Mouse (Mus musculus): ENCODE results near the gene Ppp2r5a. TPM values are rescaled to one million over a fixed set of nuclear protein-coding genes. Genes with fewer than 3 reads are reported as not detected.

Gene Ppp2r5a
- polyA plus RNA-seq, 1 experiment from 2014 or later: 22.6 TPM

DNA sequence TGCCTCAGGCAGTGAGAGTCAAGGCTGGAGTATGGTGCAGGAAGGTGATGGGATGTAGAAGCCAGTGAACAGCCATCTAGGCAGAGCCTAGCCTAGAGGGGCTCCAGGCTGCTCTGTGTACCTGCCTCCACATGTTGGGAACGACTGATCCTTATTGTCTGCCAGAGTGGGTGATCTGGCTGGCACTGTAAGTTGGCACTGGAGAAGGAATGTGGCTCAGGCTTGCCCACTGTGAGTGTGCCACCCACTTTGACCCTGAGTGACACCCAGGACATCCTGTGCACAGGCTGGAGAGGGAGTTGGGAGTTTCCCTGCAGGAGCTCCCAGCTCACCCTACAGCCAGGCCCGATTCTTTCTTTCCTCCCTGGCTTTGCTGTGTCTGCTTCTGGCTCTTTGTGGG lies 63.2 kb downstream of the Ppp2r5a start:
- no peaks in the 10 kb centered on the region for H3K9me3 ChIP-seq (ENCODE audit: control insufficient read depth, low read length)
- DNase-seq (ENCODE audit: low spot score) (no peak), ATAC-seq (ENCODE audit: insufficient read depth, low FRiP score, low TSS enrichment) (no peak)
- no peak overlapping the region for H3K4me2 ChIP-seq (ENCODE audit: low read depth)
- H3K36me3 ChIP-seq (ENCODE audit: control insufficient read depth, insufficient read depth, low read length): peaks cover 20% of the 10 kb centered on the region
- no peaks in the 10 kb centered on the region for H3K27me3 ChIP-seq (ENCODE audit: control insufficient read depth, insufficient read depth, low read length)
- 93% methylated on average over 2 of the region's 2 CpGs for WGBS
- no peak overlapping the region for H3K27ac ChIP-seq (ENCODE audit: low read depth, low read length)
- H3K4me3 ChIP-seq (ENCODE audit: low read depth, low read length): no peak overlapping the region
- H3K9ac ChIP-seq (ENCODE audit: low read length): no peak overlapping the region
- H3K4me1 ChIP-seq (ENCODE audit: control insufficient read depth, insufficient read depth, low read length): no peaks in the 10 kb centered on the region

DNA sequence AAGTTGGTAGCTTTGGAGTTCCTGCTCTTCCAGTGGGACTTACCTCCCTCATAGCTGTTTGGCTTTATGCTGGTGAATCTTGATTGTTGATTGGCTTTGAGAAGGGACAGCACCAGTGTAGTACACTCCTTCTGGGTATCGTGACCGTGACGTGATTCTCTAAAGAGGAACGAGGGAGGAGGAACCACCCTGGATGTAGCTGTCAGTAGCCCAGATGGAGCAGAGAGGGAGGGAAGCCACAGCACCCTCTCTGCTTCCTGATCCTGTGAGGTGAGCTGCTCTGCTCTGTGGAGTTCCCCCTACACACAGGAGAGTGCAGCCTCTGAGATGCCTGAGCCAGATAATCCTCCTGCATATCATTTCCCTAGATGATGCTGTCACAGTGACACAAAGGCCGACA lies 68.6 kb downstream of the Ppp2r5a start:
- Histone ChIP-seq H3K4me2 (ENCODE audit: low read depth) (no peak overlapping the region), H3K4me3 (ENCODE audit: low read depth, low read length) (no peak overlapping the region), H3K27ac (ENCODE audit: low read depth, low read length) (no peak overlapping the region), H3K9ac (ENCODE audit: low read length) (no peak overlapping the region), H3K4me1 (ENCODE audit: control insufficient read depth, insufficient read depth, low read length) (no peaks in the 10 kb centered on the region), H3K36me3 (ENCODE audit: control insufficient read depth, insufficient read depth, low read length) (peaks cover 7% of the 10 kb centered on the region), H3K9me3 (ENCODE audit: control insufficient read depth, low read length) (no peaks in the 10 kb centered on the region), H3K27me3 (ENCODE audit: control insufficient read depth, insufficient read depth, low read length) (no peaks in the 10 kb centered on the region)
- DNase-seq (ENCODE audit: low spot score) (no peak), ATAC-seq (ENCODE audit: insufficient read depth, low FRiP score, low TSS enrichment) (no peak)
- WGBS: 89% methylated on average over 5 of the region's 5 CpGs

DNA sequence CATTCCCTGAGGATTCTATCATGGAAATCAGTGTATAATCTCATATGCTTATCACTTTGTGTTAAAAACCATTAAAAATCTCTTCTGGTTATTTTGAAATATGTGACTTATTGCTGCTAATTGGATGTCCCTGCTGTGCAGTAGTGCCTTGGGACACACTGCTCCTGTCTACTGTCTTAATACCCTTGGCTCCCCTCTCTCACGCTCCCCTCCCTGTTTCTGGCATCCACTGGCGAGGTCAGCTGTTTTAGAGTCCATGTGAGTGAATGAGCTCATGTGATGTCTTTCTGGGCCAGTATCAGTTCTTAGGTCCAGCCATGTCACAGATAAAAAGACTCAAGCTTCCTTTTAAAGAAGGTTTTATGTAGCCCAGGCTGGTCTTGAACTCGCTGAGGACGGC lies 72.7 kb downstream of the Ppp2r5a start:
- 89% methylated on average over 4 of the region's 4 CpGs for whole genome bisulfite sequencing
- no peak for ATAC-seq (ENCODE audit: insufficient read depth, low FRiP score, low TSS enrichment)
- peaks cover 2% of the 10 kb centered on the region; the same call in 1 of the 2 replicates for H3K36me3 ChIP-seq (ENCODE audit: control insufficient read depth, insufficient read depth, low read length)

DNA sequence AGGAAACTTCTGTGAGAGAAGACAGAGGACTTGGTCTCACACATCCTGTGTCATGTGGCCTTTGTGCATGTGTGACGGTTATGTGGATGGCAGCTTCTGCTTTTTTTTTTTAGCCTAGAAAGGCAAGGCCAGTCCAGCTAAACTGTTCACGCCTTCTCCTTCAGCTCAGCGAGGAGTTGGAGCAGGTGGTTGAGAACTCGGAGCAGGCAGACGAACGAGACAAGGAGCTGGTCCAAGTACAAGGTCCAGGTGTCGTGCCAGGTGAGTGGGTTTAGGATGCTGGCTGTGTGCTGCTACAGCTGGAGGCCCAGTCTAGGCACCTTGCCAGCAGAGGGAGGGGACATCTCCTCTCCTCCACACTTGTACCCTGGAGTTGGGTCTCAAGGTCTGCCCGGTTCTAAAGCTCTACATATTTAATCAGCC lies 75.0 kb downstream of the Ppp2r5a start:
- Histone ChIP-seq H3K4me1 (ENCODE audit: control insufficient read depth, insufficient read depth, low read length) (peaks cover 10% of the 10 kb centered on the region; the same call in 1 of the 2 replicates), H3K27me3 (ENCODE audit: control insufficient read depth, insufficient read depth, low read length) (no peaks in the 10 kb centered on the region), H3K4me3 (ENCODE audit: low read depth, low read length) (no peak overlapping the region), H3K4me2 (ENCODE audit: low read depth) (no peak overlapping the region), H3K27ac (ENCODE audit: low read depth, low read length) (no peak overlapping the region), H3K36me3 (ENCODE audit: control insufficient read depth, insufficient read depth, low read length) (peaks cover 2% of the 10 kb centered on the region; the same call in 1 of the 2 replicates), H3K9me3 (ENCODE audit: control insufficient read depth, low read length) (no peaks in the 10 kb centered on the region), H3K9ac (ENCODE audit: low read length) (no peak overlapping the region)
- ATAC-seq (ENCODE audit: insufficient read depth, low FRiP score, low TSS enrichment) (no peak), DNase-seq (ENCODE audit: low spot score) (no peak)
- WGBS: 89% methylated on average over 8 of the region's 8 CpGs

More for the DNA sequence above, 72.7 kb downstream of the Ppp2r5a start:
- DNase-seq (ENCODE audit: low spot score): no peak
- no peak overlapping the region for H3K4me2 ChIP-seq (ENCODE audit: low read depth)
- H3K27me3 ChIP-seq (ENCODE audit: control insufficient read depth, insufficient read depth, low read length): no peaks in the 10 kb centered on the region
- no peak overlapping the region for H3K9ac ChIP-seq (ENCODE audit: low read length)
- no peak overlapping the region for H3K27ac ChIP-seq (ENCODE audit: low read depth, low read length)
- H3K9me3 ChIP-seq (ENCODE audit: control insufficient read depth, low read length): no peaks in the 10 kb centered on the region
- peaks cover 10% of the 10 kb centered on the region; the same call in 1 of the 2 replicates for H3K4me1 ChIP-seq (ENCODE audit: control insufficient read depth, insufficient read depth, low read length)
- H3K4me3 ChIP-seq (ENCODE audit: low read depth, low read length): no peak overlapping the region

DNA sequence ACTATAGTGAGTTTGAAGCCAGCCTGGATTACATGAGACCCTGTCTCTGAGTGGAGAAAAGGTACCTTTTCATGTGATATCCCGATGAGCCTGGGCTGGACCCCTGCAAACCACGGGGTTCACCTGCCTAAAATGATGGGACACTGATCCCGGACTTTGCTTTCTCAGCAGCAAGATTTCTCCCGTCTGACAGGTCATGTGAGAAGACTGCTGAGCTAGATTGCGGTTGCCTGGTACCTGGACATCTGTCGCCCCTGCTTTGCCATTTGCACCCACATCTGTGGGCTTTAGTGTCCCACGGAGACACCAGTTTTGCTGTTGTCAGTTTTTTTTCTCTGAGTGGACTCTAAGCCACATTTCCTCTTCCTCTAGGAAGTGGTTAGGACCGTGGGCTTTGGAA lies 75.8 kb downstream of the Ppp2r5a start:
- H3K4me3 ChIP-seq (ENCODE audit: low read depth, low read length): peak overlapping the region; percentile 80; the same call in 1 of the 2 replicates
- no peak overlapping the region for H3K9ac ChIP-seq (ENCODE audit: low read length)
- ATAC-seq (ENCODE audit: insufficient read depth, low FRiP score, low TSS enrichment) (no peak), DNase-seq (ENCODE audit: low spot score) (no peak)
- no peaks in the 10 kb centered on the region for H3K27me3 ChIP-seq (ENCODE audit: control insufficient read depth, insufficient read depth, low read length)
- H3K36me3 ChIP-seq (ENCODE audit: control insufficient read depth, insufficient read depth, low read length): peaks cover 2% of the 10 kb centered on the region; the same call in 1 of the 2 replicates
- H3K4me2 ChIP-seq (ENCODE audit: low read depth): peak overlapping the region; percentile 91
- H3K4me1 ChIP-seq (ENCODE audit: control insufficient read depth, insufficient read depth, low read length): peaks cover 10% of the 10 kb centered on the region; the same call in 1 of the 2 replicates
- H3K9me3 ChIP-seq (ENCODE audit: control insufficient read depth, low read length): no peaks in the 10 kb centered on the region
- WGBS: 86% methylated on average over 8 of the region's 8 CpGs
- H3K27ac ChIP-seq (ENCODE audit: low read depth, low read length): no peak overlapping the region

DNA sequence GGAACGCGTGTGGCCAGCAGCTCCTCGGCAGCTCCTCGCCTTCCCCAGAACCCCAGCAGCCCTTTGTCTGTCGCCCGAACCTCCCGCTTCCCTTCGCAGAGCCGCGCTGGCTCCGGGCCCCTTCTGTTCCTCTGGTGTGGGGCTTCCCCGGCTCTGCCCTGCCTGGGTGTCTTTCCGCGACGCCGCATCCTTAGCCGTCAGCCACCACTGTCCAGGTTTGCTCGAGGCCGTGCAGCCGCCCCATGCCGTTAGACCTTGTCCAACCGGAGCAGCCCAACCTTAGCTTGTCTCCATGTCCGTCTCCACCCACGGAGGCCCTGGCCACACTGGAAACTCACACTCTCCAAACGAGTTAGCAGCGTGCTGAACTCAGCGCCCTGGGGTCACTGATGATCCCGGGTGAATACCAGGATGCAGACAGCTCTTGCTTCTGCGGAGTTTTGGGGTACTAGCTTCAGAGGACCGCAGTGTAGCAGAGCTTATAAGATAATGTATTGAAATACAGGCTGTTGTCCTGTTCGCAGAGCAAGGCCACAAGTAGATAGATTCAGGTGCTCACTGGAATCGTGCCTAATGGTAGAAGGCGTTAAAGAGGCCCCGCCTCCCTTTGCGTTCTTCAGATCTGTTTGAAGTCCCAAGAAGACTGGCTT lies 76.7 kb downstream of the Ppp2r5a start:
- Histone ChIP-seq H3K36me3 (ENCODE audit: control insufficient read depth, insufficient read depth, low read length) (peaks cover 2% of the 10 kb centered on the region; the same call in 1 of the 2 replicates), H3K4me2 (ENCODE audit: low read depth) (peak overlapping the region; percentile 91), H3K4me1 (ENCODE audit: control insufficient read depth, insufficient read depth, low read length) (peaks cover 10% of the 10 kb centered on the region; the same call in 1 of the 2 replicates), H3K4me3 (ENCODE audit: low read depth, low read length) (peak overlapping the region; percentile 80), H3K9ac (ENCODE audit: low read length) (peak overlapping the region; percentile 86), H3K9me3 (ENCODE audit: control insufficient read depth, low read length) (no peaks in the 10 kb centered on the region), H3K27ac (ENCODE audit: low read depth, low read length) (peak overlapping the region; percentile 68; the same call in 1 of the 2 replicates), H3K27me3 (ENCODE audit: control insufficient read depth, insufficient read depth, low read length) (no peaks in the 10 kb centered on the region)
- peak; percentile 73 for ATAC-seq (ENCODE audit: insufficient read depth, low FRiP score, low TSS enrichment)
- 1% methylated on average over 35 of the region's 35 CpGs for WGBS
- DNase-seq (ENCODE audit: low spot score): no peak

DNA sequence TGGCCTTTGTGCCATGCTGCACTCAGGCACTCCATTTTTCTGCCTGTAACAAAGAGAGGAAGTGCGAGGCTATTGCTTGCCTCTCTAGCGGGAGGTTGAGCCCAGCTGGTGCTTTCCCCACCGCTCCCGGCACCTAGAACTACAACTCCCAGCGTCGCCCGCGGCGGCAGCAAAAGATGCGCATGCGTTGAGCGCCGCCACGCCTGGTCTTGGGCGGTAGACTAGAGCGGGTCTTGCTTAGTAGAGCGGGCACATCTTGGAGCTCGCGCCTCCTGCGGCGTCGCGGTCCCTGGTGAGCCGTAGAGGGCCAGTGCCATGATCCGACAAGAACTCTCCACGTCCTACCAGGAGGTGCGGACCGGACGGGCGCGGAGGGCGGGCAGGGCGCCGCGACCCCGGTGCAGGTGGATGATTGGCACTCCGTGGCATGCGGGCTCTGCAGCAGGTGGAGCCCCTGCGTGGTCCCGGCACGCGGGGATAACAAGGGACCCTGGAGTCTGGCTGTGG lies 77.3 kb downstream of the Ppp2r5a start, which contains the start of gene Tmem206:
Gene Tmem206 (plus strand): TSS at position 187 of the 507 bp plus-strand sequence.
- DNase-seq (ENCODE audit: low spot score) (peak; percentile 98), ATAC-seq (ENCODE audit: insufficient read depth, low FRiP score, low TSS enrichment) (peak; percentile 96)
- peak within 1 kb of the TSS; percentile 86 for H3K9ac ChIP-seq (ENCODE audit: low read length)
- H3K36me3 ChIP-seq (ENCODE audit: control insufficient read depth, insufficient read depth, low read length): peaks cover 2% of the 10 kb centered on the region; the same call in 1 of the 2 replicates
- H3K27me3 ChIP-seq (ENCODE audit: control insufficient read depth, insufficient read depth, low read length): no peaks in the 10 kb centered on the region
- H3K4me2 ChIP-seq (ENCODE audit: low read depth): peak within 1 kb of the TSS; percentile 91
- H3K27ac ChIP-seq (ENCODE audit: low read depth, low read length): peak within 1 kb of the TSS; percentile 68; the same call in 1 of the 2 replicates
- H3K9me3 ChIP-seq (ENCODE audit: control insufficient read depth, low read length): no peaks in the 10 kb centered on the region
- H3K4me1 ChIP-seq (ENCODE audit: control insufficient read depth, insufficient read depth, low read length): peaks cover 10% of the 10 kb centered on the region; the same call in 1 of the 2 replicates
- WGBS: under 1% methylated on average over 41 of the region's 42 CpGs
- peak within 1 kb of the TSS; percentile 80 for H3K4me3 ChIP-seq (ENCODE audit: low read depth, low read length)

DNA sequence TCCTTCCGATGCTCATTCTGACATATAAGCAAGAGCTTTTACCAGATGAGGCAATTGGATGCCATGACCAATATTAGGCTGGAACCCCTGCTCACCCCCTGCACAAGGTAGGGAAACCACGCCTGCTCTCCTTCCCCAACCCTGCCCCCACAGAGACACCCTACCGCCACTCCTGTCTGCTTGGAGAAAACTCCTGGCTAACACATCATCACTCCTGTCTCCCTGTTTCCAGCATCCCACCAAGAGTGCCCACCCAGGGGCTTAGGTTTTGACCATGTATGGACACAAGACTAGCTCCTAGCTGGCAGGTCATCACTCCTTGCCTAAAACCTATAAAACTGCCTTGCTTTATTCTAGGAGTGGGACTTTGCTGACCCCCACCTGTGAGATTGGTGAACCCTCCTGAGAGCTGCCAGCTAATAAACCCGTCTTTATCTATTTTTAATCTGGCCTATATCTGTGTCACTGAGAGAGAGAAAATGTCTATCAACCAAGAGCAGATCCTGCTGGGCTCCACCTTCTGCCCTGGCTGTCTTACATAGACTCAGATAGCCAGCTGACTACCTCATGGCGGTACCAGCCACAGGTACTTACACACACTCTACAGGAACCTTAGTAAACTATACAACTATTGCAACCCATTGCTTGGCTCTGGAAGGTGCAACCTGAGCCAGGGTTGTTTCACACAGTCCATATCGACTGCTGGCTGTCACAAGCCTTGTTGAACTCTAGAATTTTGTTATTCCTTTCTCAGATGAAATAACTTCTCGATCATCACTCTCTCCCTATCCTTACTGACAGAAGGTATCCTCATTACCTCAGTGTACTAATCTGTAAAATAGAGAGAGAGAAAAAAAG lies 78.1 kb downstream of the Ppp2r5a start:
- peaks cover 2% of the 10 kb centered on the region; the same call in 1 of the 2 replicates for H3K36me3 ChIP-seq (ENCODE audit: control insufficient read depth, insufficient read depth, low read length)
- no peaks in the 10 kb centered on the region for H3K27me3 ChIP-seq (ENCODE audit: control insufficient read depth, insufficient read depth, low read length)
- H3K27ac ChIP-seq (ENCODE audit: low read depth, low read length): no peak overlapping the region; the same call in 1 of the 2 replicates
- ATAC-seq (ENCODE audit: insufficient read depth, low FRiP score, low TSS enrichment) (0 out of 2 replicates have a peak, but pooled peaks have one; percentile 24), DNase-seq (ENCODE audit: low spot score) (no peak)
- peaks cover 10% of the 10 kb centered on the region; the same call in 1 of the 2 replicates for H3K4me1 ChIP-seq (ENCODE audit: control insufficient read depth, insufficient read depth, low read length)
- peak overlapping the region; percentile 19; the same call in 1 of the 2 replicates for H3K9ac ChIP-seq (ENCODE audit: low read length)
- no peak overlapping the region for H3K4me3 ChIP-seq (ENCODE audit: low read depth, low read length)
- 85% methylated on average over 7 of the region's 7 CpGs for WGBS
- no peak overlapping the region; the same call in 1 of the 2 replicates for H3K4me2 ChIP-seq (ENCODE audit: low read depth)
- no peaks in the 10 kb centered on the region for H3K9me3 ChIP-seq (ENCODE audit: control insufficient read depth, low read length)
